Mouse (Mus musculus) fibroblast of lung, adult 2 months (primary cell): ENCODE results near the gene Ahcy.
"Not testable (repeated sequence)": the region's sequence is repeated elsewhere in the genome, so short reads cannot be mapped to it uniquely, and the experiment has no call there.

Experiments
- DNase-seq: peaks from one replicate; pipeline ENCODE4 v3.0.0-alpha.2; 2011; ENCODE audit warnings: low read depth

The Ahcy gene

DNA sequence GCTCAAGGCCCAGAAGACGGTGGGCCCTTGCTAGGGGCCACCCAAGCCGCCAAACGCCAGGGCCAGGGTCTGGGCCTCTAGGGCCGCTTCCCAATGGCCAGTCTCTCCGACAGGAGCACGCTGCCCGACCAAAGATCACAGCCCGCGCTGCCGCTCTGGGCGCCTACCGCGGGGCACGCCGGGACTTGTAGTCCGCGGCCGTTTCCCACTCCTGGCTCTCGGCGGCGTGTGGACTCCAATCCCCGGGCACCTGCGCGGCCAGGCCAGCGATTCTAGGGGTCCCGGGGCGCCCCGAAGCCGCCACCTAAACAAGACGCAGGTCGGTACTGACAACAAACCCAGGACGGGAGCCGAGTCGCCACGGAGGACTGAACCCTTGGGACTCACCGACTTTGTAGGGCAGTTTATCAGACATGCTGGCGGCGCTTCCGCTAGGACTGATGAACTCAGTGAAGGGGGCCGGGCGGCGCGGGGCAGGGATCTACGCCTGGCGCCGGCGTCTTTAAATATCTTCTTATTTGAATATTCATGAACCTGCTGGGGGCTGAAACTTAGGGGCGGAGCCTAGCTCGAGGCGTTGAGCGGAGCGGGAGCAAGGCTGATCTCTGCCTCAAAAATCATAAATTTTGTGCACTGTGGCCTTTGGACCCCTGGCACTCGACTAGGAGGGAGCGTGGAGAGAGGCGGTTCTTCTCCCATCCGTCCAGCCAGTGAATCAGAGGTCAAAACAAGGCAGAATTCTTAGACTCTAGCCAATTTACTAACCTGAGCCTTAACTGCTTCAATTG, at the start of gene Ahcy:
Gene Ahcy, minus strand, starts transcription at position 520 of the 788 bp plus-strand sequence.
- peak; percentile 63 for DNase-seq

DNA sequence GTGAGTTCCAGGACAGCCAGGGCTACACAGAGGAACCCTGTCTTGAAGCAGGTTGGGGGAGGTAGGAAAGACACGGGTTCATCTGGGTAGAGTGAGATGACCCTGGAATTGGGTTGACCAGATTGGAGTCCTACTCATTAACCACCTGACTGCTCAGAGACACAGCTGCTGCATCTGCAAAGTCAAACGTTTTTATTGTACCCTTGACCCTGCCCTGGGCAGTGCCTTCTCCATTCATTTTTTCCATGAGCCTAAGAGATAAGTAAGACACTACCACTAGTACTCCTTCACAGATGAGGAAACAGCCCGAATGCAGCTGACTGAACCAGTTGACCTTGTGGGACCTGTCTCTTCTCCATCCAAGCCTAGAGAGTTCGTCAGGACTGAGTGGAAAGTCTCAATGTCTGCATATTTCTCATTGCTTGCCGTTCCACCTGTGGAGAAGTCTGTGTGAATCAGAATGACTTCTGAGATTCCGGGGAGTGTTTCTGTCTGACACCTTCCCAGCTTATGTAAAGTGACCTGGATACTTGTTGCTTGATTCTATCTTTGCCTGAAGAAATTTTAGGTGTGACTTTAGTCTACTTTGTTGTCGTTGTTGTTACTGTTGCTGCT, 41.0 kb upstream of the Ahcy start:
- DNase-seq, result no peak

DNA sequence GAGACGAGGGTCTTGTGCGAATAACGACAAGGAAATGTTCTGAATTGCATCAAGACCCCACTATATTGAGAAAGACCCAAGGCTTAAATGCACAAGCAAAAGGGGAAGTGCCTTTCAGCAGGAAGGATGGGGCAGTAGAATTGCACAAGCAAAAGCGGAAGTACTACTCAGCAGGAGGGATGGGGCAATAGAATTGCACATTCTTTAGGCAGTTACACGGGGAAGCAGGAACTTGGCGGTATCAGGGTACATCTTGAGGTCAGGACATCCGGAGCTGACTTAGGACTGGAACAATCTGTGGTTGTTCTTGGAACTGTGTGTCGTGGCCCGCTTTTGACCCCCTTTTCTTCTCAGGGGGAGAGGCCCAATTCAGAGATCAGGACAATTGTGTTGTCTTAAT, 33.0 kb upstream of the Ahcy start:
- not testable (repeated sequence) for DNase-seq

GRCm38 (mm10) chr2:155103607-155104006, 29.3 kb upstream of the Ahcy start:
- no peak for DNase-seq

DNA sequence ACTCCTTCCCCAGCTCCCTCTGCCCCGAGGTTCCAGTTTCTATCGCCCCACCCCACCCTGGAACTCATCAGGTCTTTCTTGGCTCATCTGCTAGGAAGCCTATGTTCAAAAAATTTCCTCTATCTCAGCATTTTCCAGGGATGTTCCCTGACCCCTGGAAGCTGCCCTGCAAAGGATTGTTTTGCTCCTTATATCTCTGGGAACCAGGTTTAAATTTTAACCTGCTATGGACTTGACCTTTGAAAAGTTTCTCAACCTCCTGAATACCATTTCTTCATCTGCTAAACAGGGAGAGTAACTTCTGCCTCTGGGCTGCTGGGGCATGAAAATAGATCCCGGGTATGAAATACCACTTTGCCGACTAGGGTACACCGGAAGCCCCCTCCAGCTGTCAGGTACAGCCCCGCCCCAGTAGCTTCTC, 27.5 kb upstream of the Ahcy start:
- DNase-seq, result no peak

GRCm38 (mm10) chr2:155100796-155101259, 26.5 kb upstream of the Ahcy start:
- DNase-seq, result no peak

- no peak for DNase-seq
These were observed 25.9 kb upstream of the Ahcy start for GRCm38 (mm10) chr2:155099994-155100795.

GRCm38 (mm10) chr2:155099421-155099820, 25.1 kb upstream of the Ahcy start:
- DNase-seq, result no peak

DNA sequence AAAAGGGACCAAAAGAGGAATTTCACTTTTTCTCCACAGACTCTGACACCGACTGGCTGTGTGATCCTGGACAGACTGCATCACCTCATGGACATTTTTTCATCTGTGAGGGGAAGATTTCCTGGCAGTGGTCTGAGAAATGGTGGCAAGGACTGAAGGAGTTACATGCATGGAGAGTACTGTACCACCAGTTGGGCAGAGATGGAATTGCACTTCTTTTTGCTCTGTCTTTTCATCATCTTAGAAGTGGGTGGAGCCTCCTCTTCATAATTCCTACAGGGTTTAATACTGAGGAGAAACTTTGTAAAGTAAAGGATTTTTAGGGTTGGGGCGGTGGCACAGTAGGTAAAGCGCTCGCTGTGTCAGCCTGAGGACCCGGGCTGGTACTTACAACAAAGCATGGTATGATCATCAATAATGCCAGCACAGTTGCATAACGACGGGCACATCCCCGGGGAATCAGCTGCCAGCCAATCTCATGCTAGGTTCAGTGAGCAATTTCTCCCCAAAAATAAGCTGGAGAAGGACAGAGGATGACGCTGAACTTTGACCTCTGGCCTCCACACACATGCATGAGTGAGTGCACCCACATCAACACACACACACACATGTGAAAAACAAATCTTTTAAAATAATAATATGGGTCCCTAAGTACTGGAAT, 24.6 kb upstream of the Ahcy start:
- DNase-seq, result no peak

GRCm38 (mm10) chr2:155093418-155093817, 19.1 kb upstream of the Ahcy start:
- DNase-seq, result no peak

DNA sequence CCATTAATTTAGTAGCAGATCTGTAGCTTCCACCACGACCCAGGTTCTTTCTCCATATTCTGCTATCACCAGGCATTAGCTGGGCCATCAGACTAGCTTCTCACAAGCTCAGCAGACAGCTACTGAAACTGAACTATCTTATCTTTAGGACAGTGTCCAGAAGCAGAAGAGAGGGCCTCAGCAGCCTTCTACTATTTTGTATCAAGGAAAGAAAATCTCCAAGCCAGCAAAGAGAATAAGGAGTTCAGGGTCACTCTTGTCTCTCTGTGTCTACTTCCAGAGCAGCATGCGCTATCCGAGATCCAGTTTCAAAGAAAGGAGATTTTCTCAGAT, 17.4 kb upstream of the Ahcy start:
- no peak for DNase-seq

GRCm38 (mm10) chr2:155090909-155091742, 16.8 kb upstream of the Ahcy start:
- DNase-seq, result no peak

- DNase-seq, result no peak
These were observed 14.0 kb upstream of the Ahcy start for GRCm38 (mm10) chr2:155088264-155088663.

GRCm38 (mm10) chr2:155086328-155086727, 12.0 kb upstream of the Ahcy start:
- DNase-seq, result no peak

DNA sequence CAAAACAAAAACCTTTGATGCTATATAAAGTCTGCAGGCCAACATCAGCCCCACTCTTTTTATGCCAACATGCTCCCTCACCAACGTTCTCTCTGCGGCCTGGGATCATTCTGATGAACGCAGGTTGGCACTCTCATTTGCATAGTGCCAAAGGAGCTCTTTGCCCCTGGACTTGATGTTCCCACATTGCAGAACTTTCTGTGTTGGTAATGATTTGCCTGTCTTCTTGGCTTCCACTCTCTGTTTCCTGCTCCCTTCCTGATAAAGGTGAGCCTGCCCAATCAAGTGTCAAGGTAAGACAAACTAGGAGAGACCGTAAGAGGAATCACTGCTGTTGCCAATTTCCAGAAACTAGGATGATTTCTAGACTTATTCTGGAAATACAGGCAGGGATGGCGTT, 10.2 kb upstream of the Ahcy start:
- DNase-seq, result no peak

DNA sequence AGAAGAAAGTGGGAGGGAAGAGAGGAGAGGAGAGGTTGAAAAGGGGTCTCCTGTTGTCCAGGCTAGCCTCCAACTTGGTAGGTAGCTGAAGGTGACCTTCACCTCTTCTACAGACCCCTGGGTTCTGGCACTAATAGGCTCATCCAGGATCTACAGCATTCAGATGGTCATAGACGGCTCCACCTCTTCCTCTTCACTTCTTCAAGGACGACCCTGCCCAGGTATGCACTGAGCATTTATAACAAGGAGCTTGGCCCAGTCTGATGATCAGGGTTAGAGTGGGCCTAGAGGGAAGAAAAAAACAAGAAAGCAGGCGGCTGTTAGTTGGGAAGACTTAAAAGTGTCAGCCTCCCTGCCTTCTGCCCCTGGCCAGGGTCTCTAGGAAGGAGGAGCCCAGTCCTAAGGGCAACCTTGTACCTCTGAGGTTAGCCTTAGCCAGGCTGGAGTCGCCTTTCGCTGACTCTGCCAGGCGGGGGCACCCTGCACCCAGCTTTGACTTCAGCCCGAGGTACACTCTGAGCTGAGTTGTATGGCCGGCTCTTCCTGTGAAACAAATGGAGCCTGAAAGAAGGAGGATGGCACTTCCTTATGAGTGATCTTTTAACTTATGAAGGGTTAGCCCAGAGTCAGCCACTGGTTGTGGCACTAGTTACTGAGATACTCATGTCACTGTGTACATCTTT, 8.0 kb upstream of the Ahcy start:
- DNase-seq, result no peak

- no peak for DNase-seq
These were observed 6.8 kb upstream of the Ahcy start for GRCm38 (mm10) chr2:155081056-155081455.

- DNase-seq, result no peak
These were observed 5.9 kb upstream of the Ahcy start for GRCm38 (mm10) chr2:155080179-155080530.

DNA sequence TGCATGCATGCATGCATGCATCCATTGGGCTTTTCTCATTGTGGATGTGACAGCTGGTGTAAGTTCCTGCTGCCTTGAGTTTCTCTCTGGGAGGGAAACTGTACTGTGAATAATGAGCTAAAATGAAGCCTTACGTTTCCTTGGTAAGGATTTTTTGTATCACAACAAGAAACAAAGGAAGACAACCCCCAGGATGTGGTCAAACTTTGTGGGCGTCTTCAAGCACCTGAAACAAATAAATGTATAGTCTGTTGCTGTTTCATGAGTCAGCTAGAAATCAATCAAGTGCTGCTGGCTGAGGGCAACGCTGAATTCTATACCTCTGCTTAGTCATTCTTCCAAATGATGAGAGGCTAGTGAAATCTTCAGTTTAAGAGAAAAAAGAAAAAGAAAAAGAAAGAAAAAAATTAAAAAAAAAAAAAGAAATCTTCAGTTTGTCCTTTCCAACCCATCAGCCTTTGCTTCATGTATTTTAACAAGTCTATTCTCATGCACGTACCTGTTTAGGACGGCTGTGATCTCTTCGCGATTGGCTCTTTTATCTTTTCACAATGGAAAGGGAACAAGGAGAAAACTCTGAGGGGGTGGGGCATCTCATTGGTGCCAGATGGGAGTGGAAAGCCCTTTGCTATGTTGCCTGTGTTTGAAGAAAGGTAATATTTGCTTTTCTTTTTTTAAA, 5.3 kb upstream of the Ahcy start:
- DNase-seq, result no peak

DNA sequence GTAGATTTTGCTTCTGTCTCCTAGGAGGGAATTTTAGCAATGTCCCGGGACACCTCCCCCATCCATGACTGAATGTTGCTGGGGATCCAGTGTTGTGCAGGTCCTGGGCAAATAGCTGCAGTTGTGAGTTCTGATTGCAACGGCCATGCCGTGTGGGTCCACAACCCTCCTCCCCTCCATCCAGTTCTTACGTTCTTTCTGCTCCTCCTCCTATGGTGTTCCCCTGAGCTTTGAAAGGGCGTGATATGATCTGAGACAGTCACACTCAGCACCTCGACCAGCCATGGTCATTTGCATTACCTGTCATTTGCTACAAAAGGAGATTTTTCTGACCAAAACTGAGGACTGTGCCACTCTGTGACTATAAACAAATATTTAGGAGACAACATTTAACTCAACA, 1.4 kb upstream of the Ahcy start:
- DNase-seq, result no peak
